Comparison of ENCODE assay signal across 24 mouse cellular contexts in the genomic region with DNA sequence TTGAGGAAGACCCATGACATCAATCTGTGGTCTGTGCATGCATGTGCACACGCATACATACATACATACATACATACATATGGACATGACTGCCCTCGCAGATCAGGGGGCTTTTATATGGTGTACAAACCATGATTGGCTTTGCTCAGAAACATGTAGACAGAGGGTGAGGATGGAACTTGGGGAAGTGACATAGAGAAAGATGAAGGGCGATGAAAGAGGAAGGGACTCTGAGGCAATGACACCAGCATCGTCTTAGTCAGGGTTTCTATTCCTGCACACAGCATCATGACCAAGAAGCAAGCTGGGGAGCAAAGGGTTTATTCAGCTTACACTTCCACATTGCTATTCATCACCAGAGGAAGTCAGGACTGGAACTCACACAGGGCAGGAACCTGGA.
"Had no signal": no experiment of that assay in that cellular context is flagged by ENCODE, and none has a peak within 500 bp of the region (broad histone marks: within the 10 kb centered on the region; RNA-seq: fewer than 3 reads in every experiment).

No protein-coding gene starts in this region.

- ATAC-seq: liver, postnatal 0 days; lung, postnatal 0 days; midbrain, embryonic 16.5 days had no signal

- H3K27ac ChIP-seq: liver, embryonic 13.5 days; liver, embryonic 15.5 days; lung, embryonic 15.5 days; midbrain, embryonic 12.5 days; neural tube, embryonic 13.5 days; neural tube, embryonic 15.5 days; stomach, embryonic 15.5 days; stomach, postnatal 0 days had no signal

- H3K4me3 ChIP-seq: liver, embryonic 13.5 days; liver, embryonic 15.5 days; lung, embryonic 15.5 days; megakaryocyte, embryonic 14.5 days; midbrain, embryonic 12.5 days; myocyte; neural tube, embryonic 13.5 days; neural tube, embryonic 15.5 days; stomach, embryonic 15.5 days had no signal

- DNase-seq: liver, embryonic 13.5 days; liver, postnatal 0 days; lung, adult 2 months; lung, postnatal 4 days; midbrain, embryonic 14.5 days; retina, postnatal 1 day; right cerebral cortex, adult 18-20 months; right cerebral cortex, postnatal 25 days; right cerebral cortex, postnatal 4 days; spleen, adult 18-20 months; thymus, adult 2 months; thymus, postnatal 25 days; thymus, postnatal 4 days had no signal
